Mouse (Mus musculus) forebrain, embryonic 13.5 days (tissue): ENCODE data around the gene Sdhaf1. TPM values are rescaled to one million over a fixed set of nuclear protein-coding genes. Genes with fewer than 3 reads are reported as not detected.
A peak's percentile ranks its signal among the peaks of the same experiment; 100 is the strongest.

Experiments used
- ATAC-seq: fragments of 200-750 bp; cut with Nextera tagmentation; 2 replicates; pipeline ENCODE4 v1.8.0; 2017
- H3K27ac ChIP-seq: fragments of 300-500 bp; sonication (generic); 2 replicates; pipeline ENCODE4 v1.5.1; 2015; ENCODE audit warnings: inconsistent platforms, mild to moderate bottlenecking, moderate library complexity
- H3K27me3 ChIP-seq: fragments of 300-500 bp; sonication (generic); 2 replicates; pipeline ENCODE4 v1.6.1; 2015; ENCODE audit warnings: mild to moderate bottlenecking, inconsistent platforms
- H3K36me3 ChIP-seq: fragments of 300-500 bp; sonication (generic); 2 replicates; pipeline ENCODE4 v1.6.1; 2015; ENCODE audit warnings: mild to moderate bottlenecking, inconsistent platforms; ENCODE audit not compliant: poor library complexity, severe bottlenecking
- H3K4me1 ChIP-seq: fragments of 300-500 bp; sonication (generic); 2 replicates; pipeline ENCODE4 v1.6.1; 2015; ENCODE audit warnings: inconsistent platforms
- H3K4me2 ChIP-seq: fragments of 300-500 bp; sonication (generic); 2 replicates; pipeline ENCODE4 v1.6.1; 2015; ENCODE audit warnings: inconsistent platforms, mild to moderate bottlenecking, moderate library complexity
- H3K4me3 ChIP-seq: fragments of 300-500 bp; sonication (generic); 2 replicates; pipeline ENCODE4 v1.5.1; 2015; ENCODE audit warnings: mild to moderate bottlenecking, inconsistent platforms
- H3K9ac ChIP-seq: fragments of 300-500 bp; sonication (generic); 2 replicates; pipeline ENCODE4 v1.6.1; 2015; ENCODE audit warnings: mild to moderate bottlenecking, inconsistent platforms
- H3K9me3 ChIP-seq: fragments of 300-500 bp; sonication (generic); replicated peaks from 2 replicates; pipeline ENCODE4 v1.6.1; 2016; ENCODE audit warnings: inconsistent platforms
- WGBS: fragments of 180-500 bp; shearing (Covaris S2); methylation state at CpG from one replicate; pipeline ENCODE4 v1.1.7; 2015; 5-methylcytosine and 5-hydroxymethylcytosine counted together
- polyA plus RNA-seq: library from polyadenylated mRNA; unstranded; fragments of >200 nt; fragmentation: Nextera tagmentation; extraction: Ambion mirVana; gene quantifications from 2 replicates; pipeline ENCODE4 v1.2.1, GENCODE M21; 2015

Sdhaf1 gene
- 24.2 and 24.7 TPM in 2 replicates for polyA plus RNA-seq

DNA sequence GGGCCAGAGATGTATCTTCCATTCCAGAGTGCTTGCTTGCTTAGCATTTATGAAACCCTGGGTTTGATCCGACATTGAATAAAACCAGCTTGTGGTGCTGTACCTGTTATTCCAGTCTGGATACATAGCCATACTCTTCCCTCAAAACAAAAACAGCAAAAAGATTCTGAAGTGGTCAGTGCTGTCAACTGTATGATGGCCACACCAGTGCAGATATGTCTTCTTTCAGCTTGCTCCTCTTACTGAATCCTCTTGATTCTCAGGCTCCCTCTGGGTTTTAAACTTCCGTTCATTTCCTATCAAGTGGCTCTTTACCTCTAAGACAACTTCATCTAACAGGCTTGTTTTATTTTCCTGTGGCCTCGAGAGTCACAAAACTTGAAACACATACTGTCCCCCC, at the start of gene Sdhaf1:
Sdhaf1 (minus strand) TSS at position 101 of the 400 bp plus-strand sequence.
- peak within 1 kb of the TSS; percentile 83 for H3K4me3 ChIP-seq
- peak within 1 kb of the TSS; percentile 86 for H3K4me2 ChIP-seq
- peak within 1 kb of the TSS; percentile 60 for H3K9ac ChIP-seq
- H3K4me1 ChIP-seq, result peaks cover 23% of the 10 kb centered on the region
- ATAC-seq, result no peak
- H3K27ac ChIP-seq, result peak within 1 kb of the TSS; percentile 58; the same call in 1 of the 2 replicates
- H3K9me3 ChIP-seq, result no peaks in the 10 kb centered on the region; the same call in 1 of the 2 replicates
- 0 out of 2 replicates have a peak, but pooled peaks cover 3% of the 10 kb centered on the region for H3K27me3 ChIP-seq
- WGBS, result 81% methylated on average over 3 of the region's 3 CpGs
- no peaks in the 10 kb centered on the region for H3K36me3 ChIP-seq

DNA sequence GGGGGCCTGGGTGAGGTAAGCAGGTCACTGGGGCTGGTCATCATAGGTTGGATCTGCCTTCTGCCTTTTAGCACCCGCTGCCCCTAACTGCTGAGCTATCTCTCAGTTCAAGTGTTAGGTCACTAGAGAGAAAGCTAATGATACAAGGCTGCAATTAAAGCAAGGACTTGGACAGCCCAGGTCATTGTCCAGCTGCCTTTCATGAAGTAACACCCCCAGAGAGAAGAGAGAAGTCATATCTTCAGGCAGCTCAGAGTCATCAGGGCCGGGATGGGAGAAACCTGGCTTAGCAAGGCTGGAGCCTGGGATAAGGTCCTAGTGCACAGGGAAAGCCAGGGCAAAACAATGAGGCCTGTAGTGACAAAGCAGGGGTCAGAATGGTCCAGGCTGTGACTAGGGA, 43.8 kb upstream of the Sdhaf1 start:
- no peak overlapping the region for H3K27ac ChIP-seq
- H3K4me3 ChIP-seq, result no peak overlapping the region
- WGBS, result 83% methylated on average over 2 of the region's 2 CpGs
- no peak overlapping the region for H3K4me2 ChIP-seq
- H3K9me3 ChIP-seq, result no peaks in the 10 kb centered on the region
- H3K9ac ChIP-seq, result no peak overlapping the region
- peaks cover 9% of the 10 kb centered on the region; the same call in 1 of the 2 replicates for H3K4me1 ChIP-seq
- H3K36me3 ChIP-seq, result no peaks in the 10 kb centered on the region
- ATAC-seq, result no peak
- H3K27me3 ChIP-seq, result peaks cover 17% of the 10 kb centered on the region

DNA sequence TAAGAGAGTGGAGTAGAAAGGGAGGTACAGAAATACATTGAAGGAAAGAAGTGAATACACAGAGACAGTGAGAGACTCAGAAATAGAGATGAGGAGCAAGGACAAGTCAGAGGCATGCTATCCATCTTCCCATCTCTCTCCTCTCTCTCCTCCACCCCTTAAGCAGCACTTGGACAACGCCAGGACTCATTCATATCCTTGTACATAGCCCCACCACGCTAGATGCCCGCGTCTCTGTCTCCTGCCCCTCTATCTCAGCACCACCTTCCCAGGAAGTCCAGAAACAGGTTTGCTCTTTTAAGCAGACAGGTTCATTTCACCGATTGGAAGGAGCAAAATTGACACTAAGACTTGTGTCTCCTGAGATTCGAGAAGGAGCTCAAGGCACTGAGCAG, 39.6 kb upstream of the Sdhaf1 start:
- ATAC-seq, result no peak; the same call in none of the 2 replicates
- Histone ChIP-seq H3K9me3 (no peaks in the 10 kb centered on the region), H3K27ac (no peak overlapping the region), H3K4me1 (peaks cover 40% of the 10 kb centered on the region), H3K4me3 (peak overlapping the region; percentile 70), H3K9ac (peak overlapping the region; percentile 95), H3K4me2 (peak overlapping the region; percentile 86), H3K36me3 (peaks cover 20% of the 10 kb centered on the region), H3K27me3 (peaks cover 17% of the 10 kb centered on the region)
- 63% methylated on average over 6 of the region's 6 CpGs for WGBS

DNA sequence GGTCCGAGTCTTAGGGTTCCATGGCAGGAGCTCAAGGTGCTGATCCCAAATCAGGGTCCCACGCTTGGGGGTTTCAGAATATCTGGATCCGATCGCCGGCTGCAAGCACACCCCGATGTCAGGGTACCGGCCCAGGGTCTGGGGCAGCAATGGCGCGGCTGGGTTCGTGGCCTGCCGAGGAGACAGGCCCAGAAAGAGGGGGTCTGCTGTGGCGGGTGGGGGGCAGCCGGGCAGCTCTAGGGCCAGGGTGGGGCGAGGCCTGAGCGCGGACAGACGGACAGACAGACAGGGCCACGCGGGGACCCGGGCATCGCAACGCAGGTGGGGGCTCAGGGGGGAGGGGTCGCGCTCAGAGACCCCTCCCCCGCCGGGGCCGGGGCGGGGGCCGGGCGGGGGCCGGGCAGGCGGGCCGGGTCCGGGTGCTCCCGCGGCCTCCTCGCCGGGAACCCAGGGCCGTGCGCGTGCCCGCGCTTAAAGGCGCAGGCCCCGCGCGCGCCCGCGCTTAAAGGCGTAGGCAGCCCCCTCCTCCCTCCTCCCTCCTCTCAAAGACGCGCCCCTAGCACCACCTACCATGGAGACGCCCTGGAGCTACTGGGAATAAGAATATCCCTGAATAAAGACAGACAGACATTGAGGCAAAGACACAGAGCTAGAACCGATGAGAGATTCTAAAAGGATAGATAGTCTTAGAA, 39.1 kb upstream of the Sdhaf1 start, which contains the start of gene Lrfn3:
Lrfn3 (minus strand) TSS at position 121 of the 692 bp plus-strand sequence.
- H3K9me3 ChIP-seq, result no peaks in the 10 kb centered on the region
- peak within 1 kb of the TSS; percentile 70 for H3K4me3 ChIP-seq
- ATAC-seq, result peak; percentile 86
- peak within 1 kb of the TSS; percentile 95 for H3K9ac ChIP-seq
- H3K36me3 ChIP-seq, result peaks cover 20% of the 10 kb centered on the region
- H3K4me1 ChIP-seq, result peaks cover 44% of the 10 kb centered on the region
- 1% methylated on average over 36 of the region's 55 CpGs for WGBS
- H3K4me2 ChIP-seq, result peak within 1 kb of the TSS; percentile 86
- peak within 1 kb of the TSS; percentile 31; the same call in 1 of the 2 replicates for H3K27ac ChIP-seq
- H3K27me3 ChIP-seq, result peaks cover 13% of the 10 kb centered on the region

DNA sequence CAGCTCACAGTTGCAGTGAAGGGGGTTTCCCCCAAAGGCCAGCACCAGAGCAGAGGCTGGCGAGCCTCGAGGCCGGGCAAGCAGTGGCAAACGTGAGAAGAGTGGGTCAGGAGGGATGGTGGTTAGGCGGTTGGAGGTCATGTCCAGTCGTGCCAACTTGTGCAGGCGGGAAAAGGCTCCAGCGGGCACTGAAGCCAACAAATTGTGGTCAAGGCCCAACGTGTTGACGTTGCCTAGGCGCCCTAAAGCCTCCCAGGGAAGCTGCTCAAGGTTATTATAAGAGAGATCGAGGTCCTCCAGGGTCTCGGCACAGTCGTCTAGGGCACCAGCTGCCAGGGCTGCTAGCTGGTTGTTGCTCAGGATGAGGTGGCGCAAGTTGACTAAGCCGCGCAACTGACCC, 36.3 kb upstream of the Sdhaf1 start:
- H3K4me2 ChIP-seq, result peak overlapping the region; percentile 2; the same call in 1 of the 2 replicates
- no peak overlapping the region for H3K9ac ChIP-seq
- WGBS, result 94% methylated on average over 17 of the region's 17 CpGs
- ATAC-seq, result no peak
- H3K4me3 ChIP-seq, result no peak overlapping the region
- peaks cover 47% of the 10 kb centered on the region for H3K4me1 ChIP-seq
- no peaks in the 10 kb centered on the region for H3K9me3 ChIP-seq
- no peak overlapping the region for H3K27ac ChIP-seq
- H3K27me3 ChIP-seq, result peaks cover 8% of the 10 kb centered on the region
- peaks cover 41% of the 10 kb centered on the region for H3K36me3 ChIP-seq

DNA sequence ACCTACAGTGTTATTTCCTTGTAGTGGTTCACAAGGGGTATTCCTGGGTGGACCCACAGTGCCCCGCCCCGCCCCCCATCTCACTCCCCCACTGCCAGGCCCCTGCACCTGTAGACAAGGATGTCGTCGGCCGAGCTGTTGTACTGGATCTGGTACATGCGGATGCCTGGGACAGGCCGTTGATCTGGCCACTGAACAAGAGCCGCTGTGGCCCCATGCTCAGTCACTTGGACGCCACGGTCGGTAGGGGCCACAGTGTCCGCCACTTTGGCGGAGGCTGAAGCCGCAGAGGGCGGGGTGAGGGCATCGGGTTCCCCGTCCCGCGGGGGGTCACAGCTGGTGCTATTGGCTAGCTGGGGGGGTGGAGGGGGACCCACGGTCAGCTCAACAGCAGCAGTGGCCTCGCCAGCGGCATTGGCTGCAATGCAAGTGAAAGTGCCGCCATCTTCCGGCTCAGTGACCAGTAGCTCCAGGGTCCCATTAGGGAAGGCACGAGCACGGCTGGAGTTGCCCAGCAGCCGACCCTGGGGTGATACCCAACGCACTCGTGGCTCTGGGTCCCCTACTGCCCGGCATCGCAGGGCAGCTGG, 35.7 kb upstream of the Sdhaf1 start:
- Histone ChIP-seq H3K9me3 (no peaks in the 10 kb centered on the region), H3K36me3 (peaks cover 45% of the 10 kb centered on the region), H3K4me3 (no peak overlapping the region), H3K9ac (no peak overlapping the region), H3K4me1 (peaks cover 47% of the 10 kb centered on the region), H3K4me2 (peak overlapping the region; percentile 2; the same call in 1 of the 2 replicates), H3K27me3 (peaks cover 4% of the 10 kb centered on the region), H3K27ac (no peak overlapping the region)
- WGBS, result 91% methylated on average over 31 of the region's 31 CpGs
- ATAC-seq, result no peak

DNA sequence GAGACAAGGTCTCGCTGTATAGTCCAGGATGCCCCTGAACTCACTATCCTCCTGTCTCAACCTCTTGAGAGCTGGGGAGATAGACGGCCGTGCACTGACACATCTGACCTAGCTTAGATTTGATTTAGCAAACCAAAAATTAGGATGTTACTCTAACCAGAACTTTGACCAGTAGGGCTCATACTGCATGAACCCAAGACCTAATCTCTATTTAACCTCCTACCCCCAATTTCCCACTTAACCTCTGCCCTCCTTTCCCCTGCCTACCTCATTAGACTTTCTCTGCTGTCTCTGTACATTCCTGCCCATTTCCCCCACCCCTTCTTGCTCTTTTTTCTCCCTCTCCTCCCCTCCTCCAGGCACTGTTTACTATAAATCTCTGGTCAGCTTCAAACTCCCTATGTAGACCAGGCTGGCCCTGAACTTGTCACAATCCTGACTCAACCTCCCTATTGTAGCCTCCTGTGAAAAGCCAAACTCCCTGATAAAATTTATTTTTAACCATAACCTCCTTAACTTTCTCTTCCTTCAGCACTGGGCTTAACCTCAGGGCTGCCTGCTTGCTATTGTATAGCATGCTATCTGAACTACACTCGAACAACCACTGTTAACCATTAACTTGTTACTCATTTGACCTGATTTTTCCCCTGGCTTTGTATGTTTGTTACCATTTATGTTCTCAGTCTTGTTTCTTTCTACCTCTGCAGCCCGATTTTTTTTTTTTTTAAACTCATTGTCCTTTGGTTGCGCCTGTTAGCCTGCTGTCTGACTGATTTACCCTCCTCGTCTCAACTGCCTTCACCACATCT, 34.9 kb upstream of the Sdhaf1 start:
- Histone ChIP-seq H3K9me3 (no peaks in the 10 kb centered on the region), H3K27me3 (no peaks in the 10 kb centered on the region), H3K4me3 (no peak overlapping the region), H3K36me3 (peaks cover 51% of the 10 kb centered on the region), H3K27ac (no peak overlapping the region), H3K4me1 (peaks cover 49% of the 10 kb centered on the region), H3K9ac (no peak overlapping the region), H3K4me2 (no peak overlapping the region)
- 81% methylated on average over 7 of the region's 7 CpGs for WGBS
- ATAC-seq, result no peak

DNA sequence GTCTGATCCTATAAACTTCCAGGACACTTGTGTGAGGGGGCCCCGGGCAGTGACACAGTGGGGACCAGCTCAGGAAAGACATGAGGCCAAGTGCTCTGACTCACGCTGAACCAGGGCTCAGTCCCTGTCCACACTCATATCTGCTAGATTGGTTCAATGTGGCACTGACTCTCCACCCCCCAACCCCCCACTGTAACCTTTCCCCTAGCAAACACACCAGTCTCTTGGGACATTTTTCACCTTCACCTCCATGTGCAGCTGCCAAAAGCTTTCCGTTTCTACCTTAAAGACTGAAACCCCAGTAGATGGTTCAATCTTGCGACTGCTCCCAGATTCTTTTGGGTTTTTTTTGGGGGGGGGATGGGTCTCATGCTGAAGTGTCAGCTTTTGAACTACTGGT, 30.4 kb upstream of the Sdhaf1 start:
- ATAC-seq, result no peak
- Histone ChIP-seq H3K9me3 (no peaks in the 10 kb centered on the region), H3K27me3 (peaks cover 10% of the 10 kb centered on the region; the same call in 1 of the 2 replicates), H3K4me1 (peaks cover 14% of the 10 kb centered on the region), H3K9ac (no peak overlapping the region), H3K4me2 (no peak overlapping the region), H3K27ac (no peak overlapping the region), H3K36me3 (peaks cover 32% of the 10 kb centered on the region), H3K4me3 (no peak overlapping the region)
- 78% methylated on average over 4 of the region's 4 CpGs for WGBS

DNA sequence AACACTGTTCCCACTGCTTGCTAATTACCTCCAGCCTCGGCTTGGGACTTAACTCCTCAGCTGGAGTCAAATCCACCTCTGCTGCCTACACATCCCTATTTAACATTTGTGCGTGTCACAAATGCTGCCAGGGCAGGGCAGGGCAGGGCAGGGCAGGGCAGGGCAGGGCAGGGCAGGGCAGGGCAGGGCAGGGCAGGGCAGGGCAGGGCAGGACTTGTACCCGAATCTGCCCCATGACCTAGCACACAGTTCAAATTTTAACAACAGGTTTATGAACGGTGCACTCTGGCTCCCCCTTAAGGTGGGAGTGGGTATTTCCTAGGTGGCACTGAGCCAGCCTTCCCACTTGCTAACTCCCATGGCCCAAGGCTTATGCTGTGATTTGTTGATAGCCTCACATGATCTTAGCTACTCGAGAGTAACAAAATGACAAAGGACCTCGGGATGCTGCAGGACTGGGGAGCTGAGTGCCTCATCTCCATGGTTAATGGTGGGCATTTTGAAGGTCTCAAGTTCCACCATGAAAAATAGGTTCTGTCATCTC, 29.7 kb upstream of the Sdhaf1 start:
- Histone ChIP-seq H3K27ac (no peak overlapping the region), H3K9ac (no peak overlapping the region), H3K4me3 (no peak overlapping the region), H3K9me3 (no peaks in the 10 kb centered on the region), H3K4me1 (peaks cover 12% of the 10 kb centered on the region; the same call in 1 of the 2 replicates), H3K27me3 (peaks cover 16% of the 10 kb centered on the region), H3K36me3 (peaks cover 31% of the 10 kb centered on the region), H3K4me2 (no peak overlapping the region)
- WGBS, result 18% methylated on average over 6 of the region's 6 CpGs
- peak; percentile 58; the same call in 1 of the 2 replicates for ATAC-seq

DNA sequence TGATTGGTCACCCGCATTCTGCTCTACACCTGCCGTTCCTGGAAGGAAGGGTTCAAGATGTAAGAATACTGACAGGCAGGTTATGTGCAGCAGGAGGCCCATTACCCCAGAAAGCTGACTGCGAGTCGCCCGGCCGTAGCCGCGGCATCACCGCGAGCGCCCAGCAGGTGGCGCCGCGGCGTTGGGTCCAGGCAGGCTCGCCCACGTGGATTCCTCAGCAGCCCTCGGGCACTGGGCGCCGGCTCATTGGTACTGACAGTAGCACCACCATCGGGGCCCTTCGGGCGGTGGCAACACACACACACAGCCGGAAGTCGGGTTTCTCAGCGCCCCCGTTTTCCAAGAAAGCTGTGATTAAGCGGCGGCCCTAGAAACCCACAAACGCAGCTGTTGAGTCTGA, 24.1 kb upstream of the Sdhaf1 start:
- Histone ChIP-seq H3K4me2 (peak overlapping the region; percentile 45), H3K36me3 (no peaks in the 10 kb centered on the region), H3K4me3 (no peak overlapping the region; the same call in 1 of the 2 replicates), H3K9ac (peak overlapping the region; percentile 26; the same call in 1 of the 2 replicates), H3K9me3 (no peaks in the 10 kb centered on the region), H3K27ac (no peak overlapping the region), H3K4me1 (0 out of 2 replicates have a peak, but pooled peaks cover 6% of the 10 kb centered on the region), H3K27me3 (peaks cover 50% of the 10 kb centered on the region)
- ATAC-seq, result peak; percentile 70
- 2% methylated on average over 30 of the region's 30 CpGs for WGBS

DNA sequence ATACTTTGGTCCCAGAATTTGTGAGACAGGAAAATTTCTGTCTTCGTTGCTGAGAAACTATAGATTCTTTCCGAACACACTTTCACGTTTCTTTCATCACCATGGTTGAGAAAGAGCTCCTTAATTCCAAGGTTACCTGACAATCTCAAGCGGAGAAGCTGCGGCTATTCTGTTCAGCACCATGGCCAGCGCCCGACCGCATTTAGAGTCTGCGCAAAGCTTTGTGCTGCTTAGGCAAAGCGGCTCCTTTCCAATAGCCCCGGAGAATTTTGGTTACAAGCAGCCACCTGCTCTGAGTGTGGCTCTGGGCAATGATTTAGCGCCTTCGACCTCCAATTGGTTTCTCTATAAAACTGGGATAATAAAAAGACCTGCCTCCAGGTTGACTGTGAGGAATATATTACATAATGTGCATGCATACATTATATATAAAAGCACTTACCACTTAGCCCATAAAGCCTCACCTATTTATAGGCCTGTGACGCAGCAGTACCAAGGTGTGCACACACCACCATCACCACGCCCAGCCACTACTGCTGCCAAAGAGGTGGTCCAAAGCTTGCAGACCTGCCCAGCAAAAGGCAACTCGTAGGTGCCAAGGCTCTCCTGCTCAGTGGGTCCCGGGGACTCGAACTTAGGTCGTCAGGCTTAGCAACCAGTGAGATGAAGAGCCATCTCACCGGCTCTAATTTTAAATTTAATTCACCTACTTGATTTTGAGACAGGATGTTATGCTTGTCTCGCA, 23.1 kb upstream of the Sdhaf1 start:
- Histone ChIP-seq H3K36me3 (no peaks in the 10 kb centered on the region), H3K9me3 (no peaks in the 10 kb centered on the region), H3K9ac (no peak overlapping the region), H3K27me3 (peaks cover 50% of the 10 kb centered on the region), H3K27ac (no peak overlapping the region), H3K4me2 (no peak overlapping the region), H3K4me3 (no peak overlapping the region), H3K4me1 (0 out of 2 replicates have a peak, but pooled peaks cover 6% of the 10 kb centered on the region)
- 28% methylated on average over 21 of the region's 21 CpGs for WGBS
- no peak for ATAC-seq
